Mouse (Mus musculus) testis, adult 2 months (tissue): ENCODE results near the gene Fam199x.

Source experiments
- CTCF ChIP-seq: fragments of 200-500 bp; IDR thresholded peaks from 2 replicates; pipeline ENCODE4 v1.5.1; 2012; ENCODE audit warnings: low read depth, mild to moderate bottlenecking, inconsistent platforms, low read length, moderate library complexity; ENCODE audit not compliant: control insufficient read depth, insufficient read depth, insufficient replicate concordance
- POLR2A ChIP-seq: fragments of 200-500 bp; IDR thresholded peaks from 2 replicates; pipeline ENCODE4 v1.6.1; 2012; ENCODE audit warnings: low read depth, mild to moderate bottlenecking, inconsistent platforms, low read length, moderate library complexity; ENCODE audit not compliant: control insufficient read depth

- TF ChIP-seq CTCF (no peak), POLR2A (peak; percentile 41; the same call in 1 of the 2 replicates)
Measured at GRCm38 (mm10) chrX:137038000-137038483, 11.4 kb upstream of the Fam199x start, which contains the start of gene Slc25a53.
